Mouse (Mus musculus) heart, adult 9 months (tissue): ENCODE measurements at regions not wholly inside any gene's neighbourhood (a gene's known extent, or its start where the extent isn't known, plus 50 kb on each side); places are given as distances from the start of the nearest gene placed in this dataset.

Experiments used
- DNase-seq, 2 experiments: peaks; one replicate each; pipeline ENCODE4 v3.0.0; 2022; ENCODE audit warnings: low spot score in 2 of 2

DNA sequence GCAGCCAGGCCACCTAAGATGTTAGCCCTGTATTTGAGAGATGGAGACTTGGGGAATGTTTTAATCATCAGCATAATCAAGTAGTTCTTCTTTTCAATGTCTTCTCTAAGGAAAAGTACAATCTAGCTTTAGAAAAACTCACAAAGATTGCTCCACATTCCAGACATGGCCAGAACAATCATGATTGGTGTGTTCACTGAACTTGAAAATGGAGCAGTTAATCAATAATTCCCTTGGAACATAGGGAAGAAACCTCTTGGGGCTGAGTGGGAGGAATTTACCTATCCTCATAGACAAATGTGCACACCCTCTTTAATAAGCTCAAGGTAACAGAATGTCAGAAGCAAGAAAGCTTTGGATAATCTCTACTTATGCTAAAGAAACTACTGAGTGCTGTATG, 67.7 kb upstream of the Foxq1 start:
- no peak for DNase-seq

DNA sequence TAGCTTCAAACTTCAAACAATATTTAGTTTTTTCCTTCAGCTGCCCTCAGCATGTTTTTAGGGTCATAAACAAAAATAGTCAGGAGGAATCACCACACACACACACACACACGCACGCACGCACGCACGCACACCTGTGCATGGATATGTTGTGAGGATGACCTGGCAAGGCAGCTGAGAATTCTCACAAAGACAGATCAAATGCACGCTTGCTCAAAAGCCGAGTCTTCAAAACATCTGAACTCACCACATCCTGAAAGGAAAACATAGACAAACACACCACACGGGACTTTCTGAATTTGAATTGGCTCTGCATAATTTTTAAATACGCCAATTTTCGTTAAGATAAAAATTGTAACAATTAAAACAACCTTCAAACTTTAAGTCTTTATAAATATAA, 52.7 kb upstream of the Foxq1 start:
- DNase-seq: no peak

- no peak for DNase-seq
These were observed 52.1 kb upstream of the Foxq1 start for GRCm38 (mm10) chr13:31503832-31504231.

- DNase-seq: no peak
These were observed 51.6 kb upstream of the Foxq1 start for GRCm38 (mm10) chr13:31504316-31504715.

DNA sequence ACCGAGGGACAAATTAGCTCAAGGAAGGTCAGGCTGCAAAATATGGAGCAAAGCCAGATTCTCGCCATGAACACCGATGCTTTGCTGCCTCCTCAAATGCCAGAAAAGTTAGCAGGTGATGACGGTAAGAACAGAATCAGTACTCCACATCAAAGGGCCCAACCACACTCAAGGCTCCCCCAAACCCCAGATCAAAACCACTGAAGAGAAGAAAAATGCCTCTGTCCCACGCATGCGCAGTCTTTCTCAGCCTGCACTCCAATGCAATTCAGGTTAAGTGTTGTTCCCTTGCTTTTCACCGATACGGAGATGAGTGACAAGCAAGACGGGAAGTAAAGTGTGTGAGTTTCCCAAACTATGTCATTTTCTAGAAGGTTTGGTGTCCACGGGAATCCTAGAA, 50.5 kb upstream of the Foxq1 start:
- DNase-seq: no peak
